Mouse (Mus musculus) midbrain, embryonic 10.5 days (tissue): ENCODE measurements around the gene 4930452B06Rik. TPM values are rescaled to one million over a fixed set of nuclear protein-coding genes. Genes with fewer than 3 reads are reported as not detected.

Experiments
- DNase-seq: peaks from one replicate; pipeline ENCODE4 v3.0.0-alpha.2; 2017; ENCODE audit warnings: low spot score
- H3K27ac ChIP-seq: fragments of 300-500 bp; sonication (generic); replicated peaks from 2 replicates; pipeline ENCODE4 v1.5.1; 2016; ENCODE audit warnings: mild to moderate bottlenecking
- H3K27me3 ChIP-seq: fragments of 300-500 bp; sonication (generic); 2 replicates; pipeline ENCODE4 v1.6.1; 2016; ENCODE audit warnings: low read depth, mild to moderate bottlenecking; ENCODE audit not compliant: poor library complexity, severe bottlenecking
- H3K36me3 ChIP-seq: fragments of 300-500 bp; sonication (generic); 2 replicates; pipeline ENCODE4 v1.6.1; 2016; ENCODE audit warnings: mild to moderate bottlenecking, moderate library complexity
- H3K4me1 ChIP-seq: fragments of 300-500 bp; sonication (generic); 2 replicates; pipeline ENCODE4 v1.6.1; 2016
- H3K4me3 ChIP-seq: fragments of 300-500 bp; sonication (generic); 2 replicates; pipeline ENCODE4 v1.5.1; 2016; ENCODE audit warnings: mild to moderate bottlenecking, moderate library complexity
- H3K9me3 ChIP-seq: fragments of 300-500 bp; sonication (generic); replicated peaks from 2 replicates; pipeline ENCODE4 v1.6.1; 2016; ENCODE audit warnings: mild to moderate bottlenecking
- WGBS: fragments of 180-500 bp; shearing (Covaris S2); methylation state at CpG from one replicate; pipeline ENCODE4 v1.1.7; 2016; 5-methylcytosine and 5-hydroxymethylcytosine counted together
- polyA plus RNA-seq: library from polyadenylated mRNA; unstranded; fragments of >200 nt; fragmentation: Nextera tagmentation; extraction: Ambion mirVana; gene quantifications from 2 replicates; pipeline ENCODE4 v1.2.1, GENCODE M21; 2016

4930452B06Rik gene
- polyA plus RNA-seq, result 10.4 and 12.2 TPM in 2 replicates

GRCm38 (mm10) chr14:8665636-8666411 lies at the start of gene 4930452B06Rik:
TSS of gene 4930452B06Rik (minus strand) at chr14:8666240.
- Histone ChIP-seq H3K27ac (peak within 1 kb of the TSS; percentile 92), H3K27me3 (no peaks in the 10 kb centered on the region), H3K9me3 (no peaks in the 10 kb centered on the region), H3K4me1 (peaks cover 13% of the 10 kb centered on the region), H3K36me3 (peaks cover 2% of the 10 kb centered on the region; the same call in 1 of the 2 replicates), H3K4me3 (peak within 1 kb of the TSS; percentile 83)
- WGBS, result 1% methylated on average over 45 of the region's 45 CpGs
- DNase-seq, result peak; percentile 87

DNA sequence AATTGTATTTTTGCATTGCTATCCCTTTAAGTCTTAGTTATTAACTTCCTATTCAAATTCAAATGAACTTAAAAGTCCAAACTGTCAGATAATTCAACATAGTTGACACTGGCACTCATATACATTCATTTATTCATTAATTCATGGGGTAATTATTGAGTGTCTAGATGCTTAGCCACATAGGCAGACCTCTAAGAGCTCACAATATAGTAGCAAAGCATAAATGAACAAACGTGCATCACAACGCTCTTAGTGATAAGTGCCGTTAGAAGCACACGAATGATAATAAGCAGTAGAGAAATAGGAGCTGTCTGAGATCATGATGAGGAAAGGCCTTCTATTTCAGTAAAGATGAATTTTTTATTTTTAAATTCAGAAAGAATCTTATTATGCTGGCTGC lies 46.6 kb upstream of the 4930452B06Rik start:
- H3K27ac ChIP-seq, result no peak overlapping the region
- no peaks in the 10 kb centered on the region for H3K27me3 ChIP-seq
- DNase-seq, result no peak
- H3K4me1 ChIP-seq, result peaks cover 4% of the 10 kb centered on the region
- WGBS, result 89% methylated on average over 4 of the region's 4 CpGs
- H3K36me3 ChIP-seq, result no peaks in the 10 kb centered on the region
- no peaks in the 10 kb centered on the region for H3K9me3 ChIP-seq
- no peak overlapping the region for H3K4me3 ChIP-seq

- Histone ChIP-seq H3K9me3 (no peaks in the 10 kb centered on the region), H3K27ac (no peak overlapping the region), H3K4me3 (no peak overlapping the region), H3K36me3 (no peaks in the 10 kb centered on the region), H3K27me3 (no peaks in the 10 kb centered on the region), H3K4me1 (no peaks in the 10 kb centered on the region; the same call in 1 of the 2 replicates)
- DNase-seq, result no peak
- whole genome bisulfite sequencing, result 14% methylated on average over 1 of the region's 1 CpGs
Measured at GRCm38 (mm10) chr14:8689451-8689850, 23.4 kb upstream of the 4930452B06Rik start.

DNA sequence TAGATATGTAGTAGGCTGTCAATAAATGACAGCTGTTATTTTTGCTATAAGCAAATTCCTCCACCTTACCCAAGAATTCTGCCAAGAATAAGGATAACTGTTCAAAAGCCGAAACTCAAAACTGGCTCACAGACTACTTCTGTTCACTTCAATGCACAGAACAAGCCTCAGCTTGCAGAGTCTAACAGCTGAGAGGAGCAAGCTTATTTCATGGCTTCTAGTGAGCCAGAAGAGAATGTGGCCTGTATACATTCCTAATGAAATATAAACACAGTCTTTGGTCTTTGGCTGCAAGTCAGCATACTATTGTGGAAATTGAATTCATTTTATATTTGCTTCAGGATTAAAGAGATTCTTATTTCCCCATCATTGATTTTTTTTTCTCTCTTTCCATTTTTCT lies 22.4 kb upstream of the 4930452B06Rik start:
- no peaks in the 10 kb centered on the region; the same call in 1 of the 2 replicates for H3K4me1 ChIP-seq
- H3K9me3 ChIP-seq, result no peaks in the 10 kb centered on the region
- WGBS, result 68% methylated on average over 1 of the region's 1 CpGs
- H3K27me3 ChIP-seq, result no peaks in the 10 kb centered on the region
- H3K36me3 ChIP-seq, result no peaks in the 10 kb centered on the region
- no peak for DNase-seq
- no peak overlapping the region for H3K27ac ChIP-seq
- no peak overlapping the region for H3K4me3 ChIP-seq

GRCm38 (mm10) chr14:8686185-8686584 lies 20.1 kb upstream of the 4930452B06Rik start:
- Histone ChIP-seq H3K36me3 (no peaks in the 10 kb centered on the region), H3K9me3 (no peaks in the 10 kb centered on the region), H3K4me3 (no peak overlapping the region), H3K27me3 (no peaks in the 10 kb centered on the region), H3K4me1 (no peaks in the 10 kb centered on the region; the same call in 1 of the 2 replicates), H3K27ac (no peak overlapping the region)
- WGBS, result 95% methylated on average over 1 of the region's 1 CpGs
- DNase-seq, result no peak

- Histone ChIP-seq H3K36me3 (no peaks in the 10 kb centered on the region), H3K9me3 (no peaks in the 10 kb centered on the region), H3K4me3 (no peak overlapping the region), H3K27me3 (no peaks in the 10 kb centered on the region), H3K27ac (no peak overlapping the region), H3K4me1 (0 out of 2 replicates have a peak, but pooled peaks cover 4% of the 10 kb centered on the region)
- no peak for DNase-seq
- WGBS, result 92% methylated on average over 4 of the region's 4 CpGs
Measured at GRCm38 (mm10) chr14:8679896-8680295, 13.9 kb upstream of the 4930452B06Rik start.

- peaks cover 6% of the 10 kb centered on the region for H3K36me3 ChIP-seq
- no peak overlapping the region for H3K27ac ChIP-seq
- no peaks in the 10 kb centered on the region for H3K9me3 ChIP-seq
- no peak overlapping the region for H3K4me3 ChIP-seq
- peaks cover 2% of the 10 kb centered on the region for H3K4me1 ChIP-seq
- no peaks in the 10 kb centered on the region for H3K27me3 ChIP-seq
- no peak for DNase-seq
Measured at GRCm38 (mm10) chr14:8660359-8660758, 5.7 kb downstream of the 4930452B06Rik start.

DNA sequence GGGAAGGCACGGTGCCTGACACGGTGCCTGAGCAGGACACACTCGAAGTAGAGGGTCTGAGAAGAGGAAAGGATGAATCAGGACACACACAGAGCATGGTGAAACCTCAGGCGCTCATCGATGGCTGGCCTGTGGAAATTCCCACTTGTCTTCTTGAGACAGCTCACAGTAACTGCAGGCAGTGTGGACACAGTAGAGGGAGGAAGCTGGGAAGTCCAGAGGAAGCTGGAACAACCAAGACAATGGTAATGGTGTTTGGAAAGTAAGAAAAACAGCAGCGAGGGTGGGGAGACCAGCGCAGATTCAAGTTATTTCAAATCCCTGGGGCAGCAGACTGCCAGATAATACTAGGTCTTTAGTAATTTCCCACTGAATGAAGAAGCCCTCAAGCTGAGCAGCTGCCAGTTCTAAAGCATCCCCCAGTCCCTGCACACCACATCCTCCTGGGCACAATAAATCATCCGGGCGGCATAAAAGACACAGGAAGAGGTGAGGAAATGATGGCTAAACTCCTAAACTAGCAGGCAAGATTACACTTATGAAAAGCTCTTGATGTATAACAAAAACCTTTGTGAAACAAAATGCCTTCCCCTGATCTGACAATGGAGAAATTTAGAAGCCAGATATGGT lies 24.3 kb downstream of the 4930452B06Rik start:
- no peak for DNase-seq
- Histone ChIP-seq H3K9me3 (no peaks in the 10 kb centered on the region), H3K4me1 (no peaks in the 10 kb centered on the region), H3K27ac (no peak overlapping the region), H3K27me3 (no peaks in the 10 kb centered on the region), H3K36me3 (no peaks in the 10 kb centered on the region), H3K4me3 (no peak overlapping the region)
- WGBS, result 83% methylated on average over 9 of the region's 9 CpGs

- no peak for DNase-seq
- no peaks in the 10 kb centered on the region for H3K36me3 ChIP-seq
- 89% methylated on average over 6 of the region's 6 CpGs for WGBS
- no peaks in the 10 kb centered on the region for H3K4me1 ChIP-seq
- H3K27ac ChIP-seq, result no peak overlapping the region
- no peaks in the 10 kb centered on the region for H3K9me3 ChIP-seq
- H3K27me3 ChIP-seq, result no peaks in the 10 kb centered on the region
- no peak overlapping the region for H3K4me3 ChIP-seq
Measured at GRCm38 (mm10) chr14:8632211-8632610, 33.8 kb downstream of the 4930452B06Rik start.

DNA sequence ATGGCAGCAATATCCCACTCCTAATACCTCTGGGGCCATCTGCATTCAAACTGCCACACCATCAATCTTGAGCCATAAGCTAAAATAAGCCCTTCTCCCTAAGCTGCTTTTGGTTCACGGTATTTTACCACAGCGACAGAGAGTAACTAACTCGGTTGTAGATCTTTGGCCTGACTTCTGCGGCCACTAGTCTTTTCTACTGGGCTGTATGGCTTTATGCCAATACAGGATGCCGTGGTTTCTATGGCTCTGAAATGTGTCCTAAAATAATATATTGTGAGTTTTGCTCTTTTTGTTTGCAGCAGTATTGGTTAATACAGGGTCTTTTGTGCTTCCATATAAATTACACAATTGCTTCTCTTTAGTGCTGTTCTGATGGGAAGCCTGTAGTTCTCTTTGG lies 37.6 kb downstream of the 4930452B06Rik start:
- Histone ChIP-seq H3K36me3 (no peaks in the 10 kb centered on the region), H3K27me3 (no peaks in the 10 kb centered on the region), H3K4me1 (no peaks in the 10 kb centered on the region), H3K4me3 (no peak overlapping the region), H3K9me3 (no peaks in the 10 kb centered on the region), H3K27ac (no peak overlapping the region)
- WGBS, result 95% methylated on average over 5 of the region's 5 CpGs
- no peak for DNase-seq

GRCm38 (mm10) chr14:8627481-8627880 lies 38.6 kb downstream of the 4930452B06Rik start:
- DNase-seq, result no peak
- no peaks in the 10 kb centered on the region for H3K9me3 ChIP-seq
- no peaks in the 10 kb centered on the region for H3K4me1 ChIP-seq
- no peak overlapping the region for H3K4me3 ChIP-seq
- no peaks in the 10 kb centered on the region for H3K27me3 ChIP-seq
- H3K27ac ChIP-seq, result no peak overlapping the region
- no peaks in the 10 kb centered on the region for H3K36me3 ChIP-seq
- 86% methylated on average over 4 of the region's 4 CpGs for WGBS

DNA sequence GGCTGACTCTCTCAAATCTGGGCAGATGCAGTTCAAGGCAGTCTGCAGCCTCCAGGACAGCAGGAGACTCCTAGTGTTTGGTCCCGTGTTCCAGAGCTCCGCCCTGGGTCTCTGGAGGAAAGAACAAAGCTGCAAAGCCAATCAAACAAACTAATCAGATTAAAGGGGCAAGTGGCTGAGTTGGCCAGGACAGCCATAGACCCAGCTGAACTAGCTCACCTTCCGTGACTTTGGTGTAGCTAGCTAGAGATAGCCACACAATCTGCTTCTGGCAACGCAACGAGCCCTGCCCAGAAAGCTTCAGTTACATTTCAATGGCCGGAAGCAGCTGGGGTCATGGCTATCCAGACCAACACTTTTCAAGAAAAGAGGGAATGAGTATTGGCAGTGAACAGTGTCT lies 44.9 kb downstream of the 4930452B06Rik start:
- no peak for DNase-seq
- WGBS, result 44% methylated on average over 6 of the region's 6 CpGs
- peaks cover 10% of the 10 kb centered on the region for H3K4me1 ChIP-seq

GRCm38 (mm10) chr14:8620580-8620979 lies 45.5 kb downstream of the 4930452B06Rik start:
- Histone ChIP-seq H3K9me3 (no peaks in the 10 kb centered on the region), H3K27ac (no peak overlapping the region), H3K4me3 (no peak overlapping the region), H3K36me3 (no peaks in the 10 kb centered on the region), H3K27me3 (no peaks in the 10 kb centered on the region), H3K4me1 (peaks cover 10% of the 10 kb centered on the region)
- WGBS, result 86% methylated on average over 5 of the region's 5 CpGs
- DNase-seq, result no peak

More for the DNA sequence above, 44.9 kb downstream of the 4930452B06Rik start:
- H3K9me3 ChIP-seq, result no peaks in the 10 kb centered on the region
- peak overlapping the region; percentile 23; the same call in 1 of the 2 replicates for H3K27ac ChIP-seq
- no peaks in the 10 kb centered on the region for H3K36me3 ChIP-seq
- H3K27me3 ChIP-seq, result no peaks in the 10 kb centered on the region
- H3K4me3 ChIP-seq, result no peak overlapping the region
